Mouse (Mus musculus): ENCODE data around the gene Cfap45.

Gene Cfap45

GRCm38 (mm10) chr1:172496030-172496429 lies 24.6 kb upstream of the Cfap45 start:
- no peak for DNase-seq (ENCODE audit: low read depth, low spot score)

- no peak for DNase-seq (ENCODE audit: low read depth, low spot score)
Measured at GRCm38 (mm10) chr1:172497428-172497827, 23.2 kb upstream of the Cfap45 start.

DNA sequence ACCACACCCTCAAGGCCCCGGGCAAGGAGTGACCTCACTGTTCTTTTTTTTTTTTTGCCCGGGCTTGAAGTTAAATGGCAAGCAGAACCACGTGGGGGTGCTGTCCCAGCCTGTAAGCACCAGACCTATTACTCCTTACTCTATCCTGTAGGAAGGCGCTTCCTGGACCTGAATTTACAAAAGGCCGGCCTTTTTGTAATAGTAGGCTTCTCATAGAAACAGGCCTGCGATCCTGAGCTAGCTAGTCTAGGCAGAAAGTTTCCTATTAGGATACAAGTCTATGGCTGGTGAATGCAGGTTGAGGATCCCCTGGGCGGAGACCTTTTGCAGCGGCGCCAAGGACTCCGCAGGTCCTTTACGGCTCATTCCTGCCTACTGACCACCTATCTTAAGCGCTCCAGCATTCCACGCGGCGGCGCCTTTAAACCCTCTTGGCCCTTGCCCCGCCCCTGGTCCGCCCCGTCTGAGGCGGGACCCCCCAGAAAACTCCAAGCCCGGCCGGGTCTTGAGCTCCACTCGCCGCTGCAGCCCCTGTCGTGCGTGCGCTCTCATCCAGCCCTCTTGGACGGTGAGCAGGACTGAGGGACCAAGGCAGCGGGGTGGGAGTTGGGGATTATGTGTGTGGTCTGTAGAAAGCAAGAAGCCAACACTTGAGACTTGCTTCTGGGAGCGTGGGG lies 20.7 kb upstream of the Cfap45 start, which contains the start of gene Tagln2:
Tagln2 (plus strand) TSS at position 283 of the 677 bp plus-strand sequence.
- no peak for DNase-seq (ENCODE audit: low read depth, low spot score)

DNA sequence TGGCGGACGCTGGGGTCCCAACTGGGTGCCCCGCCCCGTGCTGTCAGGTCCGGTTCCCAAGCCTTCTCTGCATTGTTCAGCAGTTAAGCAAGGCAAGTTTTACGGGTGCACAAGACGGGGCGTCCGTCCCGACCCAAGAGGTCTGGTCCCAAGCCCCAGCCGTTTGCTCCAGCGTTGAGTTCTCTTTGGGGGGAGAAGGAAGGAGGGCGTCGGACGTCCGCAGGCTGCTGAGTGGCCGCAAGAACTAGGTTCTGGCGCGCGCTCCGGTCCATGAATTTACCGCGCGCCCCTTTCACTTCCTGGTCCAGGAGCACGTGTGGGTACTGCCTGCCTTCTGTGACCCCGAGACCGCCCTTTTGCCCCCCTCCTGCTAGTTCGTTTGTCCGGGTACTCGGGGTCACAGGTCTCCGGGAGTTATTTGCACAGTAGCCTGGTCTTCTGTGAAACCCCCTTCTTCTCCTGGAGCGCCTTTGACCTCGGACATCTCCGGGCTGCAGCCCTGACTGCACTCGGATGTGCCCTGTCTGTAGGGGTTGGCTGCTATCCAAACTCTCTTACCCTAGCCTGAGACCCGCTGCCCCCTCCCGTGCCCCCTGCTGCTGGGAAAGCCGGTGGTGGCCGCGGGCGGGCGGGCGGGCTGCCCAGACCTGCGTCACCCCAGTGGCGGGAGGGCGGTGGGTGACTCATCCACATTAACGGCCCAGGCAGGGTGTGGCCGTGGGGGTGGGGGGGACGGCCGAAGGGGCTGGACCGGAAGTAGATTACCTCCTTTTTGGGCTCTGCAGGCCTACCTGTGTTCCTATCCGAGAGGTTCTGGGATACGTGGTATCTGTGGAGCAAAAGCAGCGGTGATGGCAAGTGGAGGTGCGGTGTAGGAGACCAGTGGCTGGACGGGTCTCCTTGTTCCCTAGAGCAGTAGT lies 19.9 kb upstream of the Cfap45 start:
- DNase-seq (ENCODE audit: low read depth, low spot score), result no peak

DNA sequence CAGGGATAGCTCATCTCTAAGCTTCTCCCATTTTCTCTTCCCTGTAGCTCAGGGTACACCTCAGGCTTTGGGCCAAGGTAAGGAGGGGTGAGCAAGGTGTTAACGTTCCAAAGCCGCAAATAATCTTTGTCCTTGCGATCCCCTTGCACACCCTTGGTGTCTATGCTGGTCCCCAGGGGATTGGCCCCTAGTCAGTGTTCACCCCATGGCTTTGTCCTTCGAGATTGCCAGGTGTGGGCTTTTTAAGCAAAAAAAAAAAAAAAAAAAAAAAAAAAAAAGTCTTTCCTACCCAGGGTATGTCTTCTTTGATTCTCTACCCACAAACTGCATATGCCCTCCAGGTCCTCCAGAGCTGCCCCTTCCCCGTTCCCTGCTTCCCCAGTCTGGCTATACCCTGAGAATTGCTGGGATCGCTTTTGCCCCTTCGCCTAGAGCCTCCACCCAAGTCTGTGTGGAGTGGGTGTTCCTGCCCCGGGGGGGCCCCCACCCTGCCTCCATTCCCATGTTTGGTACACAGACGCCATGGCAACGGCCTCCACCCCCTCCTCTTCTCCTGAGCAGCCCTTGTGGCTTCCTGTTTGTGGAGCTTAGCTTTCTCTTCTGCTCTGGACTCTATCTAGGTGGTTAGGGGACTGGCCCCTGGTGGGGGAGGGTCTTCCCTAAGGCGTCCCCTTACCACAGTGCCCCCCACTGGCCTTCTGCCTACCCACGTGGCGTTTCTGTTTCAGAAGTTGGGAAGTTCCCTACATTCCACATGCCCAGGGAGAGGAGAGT lies 19.0 kb upstream of the Cfap45 start:
- no peak for DNase-seq (ENCODE audit: low read depth, low spot score)

- DNase-seq (ENCODE audit: low read depth, low spot score), result no peak
Measured at GRCm38 (mm10) chr1:172502145-172503110, 18.2 kb upstream of the Cfap45 start.

GRCm38 (mm10) chr1:172503111-172503997 lies 17.2 kb upstream of the Cfap45 start:
- DNase-seq (ENCODE audit: low read depth, low spot score), result no peak

GRCm38 (mm10) chr1:172504756-172505155 lies 15.8 kb upstream of the Cfap45 start:
- DNase-seq (ENCODE audit: low read depth, low spot score), result no peak

- DNase-seq (ENCODE audit: low read depth, low spot score), result no peak
Measured at GRCm38 (mm10) chr1:172507001-172507400, 13.6 kb upstream of the Cfap45 start.

- no peak for DNase-seq (ENCODE audit: low read depth, low spot score)
Measured at GRCm38 (mm10) chr1:172507701-172508100, 12.9 kb upstream of the Cfap45 start.

DNA sequence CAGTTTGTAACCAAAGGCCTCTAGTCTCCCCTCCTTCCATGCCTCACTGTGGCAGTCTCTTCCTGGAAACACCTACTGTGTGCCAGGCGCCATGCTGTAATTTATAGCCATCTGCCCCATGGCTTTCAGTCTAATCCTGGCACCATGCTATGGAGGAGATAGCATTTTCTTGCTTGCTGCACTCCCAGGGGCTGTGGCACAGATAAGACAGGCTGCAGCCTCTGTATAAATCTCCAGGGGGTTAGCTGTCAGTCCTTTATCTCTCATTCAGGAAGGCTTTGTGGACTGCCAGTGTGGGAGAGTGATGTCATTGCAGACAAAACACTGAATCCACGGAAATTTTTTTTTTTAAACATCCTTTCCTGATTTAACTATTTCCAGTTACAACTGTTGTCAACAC lies 12.4 kb upstream of the Cfap45 start:
- no peak for DNase-seq (ENCODE audit: low read depth, low spot score)

DNA sequence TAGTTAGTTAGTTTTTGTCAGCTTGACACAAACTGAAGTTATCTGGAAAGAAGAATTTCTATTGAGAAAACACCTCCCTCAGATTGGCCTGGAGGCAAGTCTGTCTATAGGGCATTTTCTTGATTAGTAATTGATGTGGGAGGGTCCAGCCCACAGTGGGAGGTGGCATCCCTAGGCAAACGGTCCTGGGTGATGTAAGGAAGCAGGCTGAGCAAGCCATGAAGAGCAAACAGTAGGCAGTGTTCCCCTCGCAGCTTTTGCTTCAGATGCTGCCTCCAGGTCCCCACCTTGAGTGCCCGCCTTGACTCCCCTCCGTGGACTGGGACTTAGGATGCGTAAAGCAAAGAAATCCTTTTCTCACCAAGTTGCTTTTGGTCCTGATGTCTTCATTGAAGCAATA lies 11.4 kb upstream of the Cfap45 start:
- DNase-seq (ENCODE audit: low read depth, low spot score), result no peak

DNA sequence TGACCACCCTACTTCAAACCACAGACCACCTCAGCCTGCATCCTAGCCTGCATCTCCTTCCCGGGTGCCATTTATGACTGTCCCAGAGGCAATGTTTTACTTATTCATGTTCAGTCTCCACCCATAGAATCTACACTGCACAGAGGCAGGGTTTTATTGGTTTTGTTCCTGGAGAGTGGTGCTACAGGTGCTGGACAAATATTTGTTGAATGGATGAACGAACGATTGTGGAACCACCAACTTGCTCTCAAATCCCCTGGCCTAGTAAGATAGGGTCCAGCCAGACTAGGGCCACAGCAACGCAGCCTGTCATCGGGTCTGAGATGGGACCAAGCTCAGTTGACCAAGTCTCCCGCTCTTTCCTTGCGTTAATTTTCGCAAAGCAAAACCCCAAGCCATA lies 10.6 kb upstream of the Cfap45 start:
- no peak for DNase-seq (ENCODE audit: low read depth, low spot score)

GRCm38 (mm10) chr1:172510421-172510972 lies 10.1 kb upstream of the Cfap45 start:
- DNase-seq (ENCODE audit: low read depth, low spot score), result no peak

GRCm38 (mm10) chr1:172512962-172513361 lies 7.6 kb upstream of the Cfap45 start:
- no peak for DNase-seq (ENCODE audit: low read depth, low spot score)

- DNase-seq (ENCODE audit: low read depth, low spot score), result no peak
Measured at GRCm38 (mm10) chr1:172513525-172514212, 6.9 kb upstream of the Cfap45 start.

GRCm38 (mm10) chr1:172514213-172514529 lies 6.4 kb upstream of the Cfap45 start:
- no peak for DNase-seq (ENCODE audit: low read depth, low spot score)

DNA sequence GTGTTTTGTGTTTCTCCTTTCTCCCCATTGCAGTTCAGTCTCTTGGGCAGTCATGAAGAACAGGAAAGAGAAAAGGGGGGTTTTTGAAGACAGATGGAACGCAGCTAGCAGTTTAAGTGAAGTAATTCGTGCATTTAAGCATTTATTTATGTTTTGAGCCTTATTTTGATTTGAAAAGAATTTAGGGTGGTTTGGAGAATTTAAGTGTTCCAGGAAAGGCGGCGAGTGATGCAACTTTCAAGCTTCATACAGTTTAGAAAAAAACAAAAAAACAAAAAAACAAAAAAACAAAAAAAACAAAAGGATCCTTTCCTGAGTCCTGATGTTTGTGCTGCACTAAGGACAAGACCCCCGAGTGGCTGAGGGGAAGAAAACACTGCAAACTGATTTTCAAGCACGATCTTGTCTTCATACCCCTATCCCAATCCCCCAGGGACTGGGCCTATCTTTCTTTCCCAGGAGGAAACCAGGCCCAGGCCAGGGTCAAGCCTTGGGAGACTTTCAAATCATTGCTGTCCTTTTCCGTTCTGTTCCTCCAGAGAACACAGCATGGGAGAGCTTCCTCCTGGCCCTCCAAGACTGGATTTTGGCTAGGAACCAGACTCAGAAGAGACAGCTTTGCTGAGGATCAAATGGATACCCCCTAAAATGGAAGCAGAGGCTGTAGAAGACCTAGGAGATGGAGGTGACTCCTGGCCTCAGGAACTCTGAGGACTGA lies 5.9 kb upstream of the Cfap45 start:
- DNase-seq (ENCODE audit: low read depth, low spot score), result no peak

Data from retina, adult 2 months (tissue).